ENCODE assay signal across 8 mouse cellular contexts in genomic region chr9:77917622-77918131, GRCm38 (mm10). TPM values are rescaled to one million over a fixed set of nuclear protein-coding genes. Genes with fewer than 3 reads are reported as not detected.
DNase-seq lines count a peak whose midpoint lies in the region; ATAC-seq and TF ChIP-seq lines count a peak whose summit lies in the region.

No protein-coding gene starts in this region.

- H3K9me3 ChIP-seq in hindbrain, embryonic 13.5 days, result no peaks in the 10 kb centered on the region

- H3K9ac ChIP-seq in hindbrain, embryonic 13.5 days, result peak overlapping the region; percentile 90

- ATAC-seq in frontal cortex, adult (ENCODE audit: low TSS enrichment), result peak; percentile 66
- peak; percentile 70 for ATAC-seq in hindbrain, embryonic 13.5 days (ENCODE audit: low FRiP score)
- peak; percentile 1; the same call in 1 of the 2 replicates for ATAC-seq in megakaryocyte progenitor cell, adult 5-6 weeks (replicated peaks; ENCODE audit: poor library complexity)

- peak overlapping the region; percentile 92 for H3K4me3 ChIP-seq in thymus, adult 2 months (ENCODE audit: control insufficient read depth, insufficient read depth, low read length)
- H3K4me3 ChIP-seq in hindbrain, embryonic 13.5 days, result peak overlapping the region; percentile 91

- H3K27me3 ChIP-seq in thymus, adult 2 months (ENCODE audit: control insufficient read depth, insufficient read depth, low read length), result no peaks in the 10 kb centered on the region
- no peaks in the 10 kb centered on the region for H3K27me3 ChIP-seq in hindbrain, embryonic 13.5 days

- no peak for DNase-seq in frontal cortex, postnatal 14 days (ENCODE audit: low spot score in 2 of 2)
- peak; percentile 47 for DNase-seq in thymus, adult 2 months
- no peak for DNase-seq in thymus, postnatal 14 days
- no peak for DNase-seq in urinary bladder, adult 2 months (ENCODE audit: low spot score)
- DNase-seq in MN1 (ENCODE audit: low spot score), result no peak

- H3K36me3 ChIP-seq in thymus, adult 2 months (ENCODE audit: control insufficient read depth, insufficient read depth, low read length), result no peaks in the 10 kb centered on the region
- no peaks in the 10 kb centered on the region for H3K36me3 ChIP-seq in hindbrain, embryonic 13.5 days

- 1% methylated on average over 45 of the region's 45 CpGs for WGBS in thymus, adult 2 months
- under 1% methylated on average over 45 of the region's 45 CpGs for WGBS in hindbrain, embryonic 13.5 days

- H3K4me1 ChIP-seq in thymus, adult 2 months (replicated peaks; ENCODE audit: control insufficient read depth, insufficient read depth, low read length), result peaks cover 26% of the 10 kb centered on the region
- H3K4me1 ChIP-seq in hindbrain, embryonic 13.5 days (replicated peaks), result peaks cover 30% of the 10 kb centered on the region

- H3K27ac ChIP-seq in thymus, adult 2 months (ENCODE audit: control insufficient read depth, insufficient read depth, low read length), result peak overlapping the region; percentile 88
- peak overlapping the region; percentile 95 for H3K27ac ChIP-seq in hindbrain, embryonic 13.5 days

- TF ChIP-seq POLR2A in thymus, adult 2 months (IDR thresholded peaks at IDR 0.05; ENCODE audit: control insufficient read depth, extremely low read depth, insufficient read depth, low read length, poor library complexity), result no peak

- no peak for TF ChIP-seq CTCF in thymus, adult 2 months (IDR thresholded peaks at IDR 0.05; ENCODE audit: borderline replicate concordance, control insufficient read depth, extremely low read depth, insufficient read depth, low read length, poor library complexity)

- peak overlapping the region; percentile 83 for H3K4me2 ChIP-seq in hindbrain, embryonic 13.5 days

RNA-seq across cellular contexts. Expression of gene Elovl5, which starts 0.5 kb away (rescaled TPM):
- polyA plus RNA-seq in thymus, adult 2 months (2012; rRNA removed), result 74.0 and 79.6 TPM in 2 replicates
- 56.6 and 58.5 TPM in 2 replicates for polyA plus RNA-seq in hindbrain, embryonic 13.5 days (2015; fragmentation: Nextera tagmentation; extraction: Ambion mirVana)
- 97.0 and 107 TPM in 2 replicates for total RNA-seq in megakaryocyte progenitor cell, adult 5-6 weeks (2015)
- 104 and 107 TPM in 2 replicates for total RNA-seq in megakaryocyte progenitor cell, adult 5-6 weeks (2017)
- 59.3 and 70.3 TPM in 2 replicates for polyA plus RNA-seq in urinary bladder, adult 2 months (2012; rRNA removed)

Comparison
In these comparisons a context has a peak if more than half of its experiments do, and no peak if none do; other contexts are left out.
1. ATAC-seq: peak in every context shown above with its lines; median percentile 70 in hindbrain, embryonic 13.5 days; 66 in frontal cortex, adult; 1 in megakaryocyte progenitor cell, adult 5-6 weeks.